Mouse (Mus musculus) retina, adult 2 months (tissue): ENCODE data around the gene Zfr.

Source experiments
- DNase-seq: peaks from one replicate; pipeline ENCODE4 v3.0.0-alpha.2; 2012; ENCODE audit warnings: low read depth, low spot score

Zfr gene

GRCm38 (mm10) chr15:12117242-12118092, at the start of gene Zfr:
TSS of gene Zfr (plus strand) at chr15:12117831.
- DNase-seq: peak; percentile 75

- no peak for DNase-seq
These were observed 49.7 kb upstream of the Zfr start for GRCm38 (mm10) chr15:12067971-12068370.

DNA sequence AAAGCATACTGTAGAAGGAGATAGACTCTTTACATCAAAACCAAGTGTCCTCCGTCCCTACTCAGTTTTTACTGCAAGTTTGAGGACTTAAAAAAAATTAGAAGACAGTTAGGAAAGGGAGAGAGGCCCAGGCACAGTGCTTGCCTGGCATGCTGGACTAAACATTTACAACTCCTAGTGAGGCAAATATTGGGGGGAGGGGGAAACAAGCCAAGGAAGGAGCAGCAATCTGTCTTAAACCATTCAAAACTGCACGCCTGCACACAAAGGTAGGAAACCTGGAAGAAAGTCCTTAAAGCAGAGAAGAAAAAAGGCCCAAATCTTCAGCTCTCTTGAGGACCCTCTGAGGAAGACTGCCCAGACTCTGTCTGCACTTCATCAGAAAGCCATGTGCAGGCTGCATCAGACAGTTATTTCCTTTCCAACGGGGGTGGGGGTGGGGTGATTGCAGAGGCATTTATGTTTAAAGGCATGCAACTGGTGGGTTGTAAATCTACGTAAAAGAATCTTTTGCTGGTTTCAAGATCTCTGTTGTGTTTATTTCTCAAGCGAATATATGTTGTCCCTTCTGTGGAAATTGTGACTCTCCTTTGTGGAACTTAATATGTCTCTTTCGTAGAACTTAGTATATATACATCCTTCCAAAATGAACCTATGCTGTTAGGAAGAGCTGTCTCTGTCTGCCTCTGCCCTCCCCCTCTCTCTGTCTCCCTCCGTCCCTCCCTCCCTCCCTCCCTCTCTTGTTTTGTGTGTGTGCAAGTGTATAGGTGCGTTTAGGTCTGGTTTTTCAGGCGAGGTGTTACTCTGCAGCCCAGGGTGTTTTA, 49.0 kb upstream of the Zfr start:
- DNase-seq: no peak

- no peak for DNase-seq
These were observed 44.8 kb upstream of the Zfr start for GRCm38 (mm10) chr15:12072709-12073336.

GRCm38 (mm10) chr15:12074426-12074825, 43.2 kb upstream of the Zfr start:
- no peak for DNase-seq

- no peak for DNase-seq
These were observed 35.3 kb upstream of the Zfr start for GRCm38 (mm10) chr15:12082344-12082743.

- DNase-seq: no peak
These were observed 33.5 kb upstream of the Zfr start for GRCm38 (mm10) chr15:12084164-12084563.

- no peak for DNase-seq
These were observed 32.8 kb upstream of the Zfr start for GRCm38 (mm10) chr15:12084859-12085258.

- no peak for DNase-seq
These were observed 30.0 kb upstream of the Zfr start for GRCm38 (mm10) chr15:12087634-12088033.

GRCm38 (mm10) chr15:12088091-12088490, 29.5 kb upstream of the Zfr start:
- DNase-seq: no peak

DNA sequence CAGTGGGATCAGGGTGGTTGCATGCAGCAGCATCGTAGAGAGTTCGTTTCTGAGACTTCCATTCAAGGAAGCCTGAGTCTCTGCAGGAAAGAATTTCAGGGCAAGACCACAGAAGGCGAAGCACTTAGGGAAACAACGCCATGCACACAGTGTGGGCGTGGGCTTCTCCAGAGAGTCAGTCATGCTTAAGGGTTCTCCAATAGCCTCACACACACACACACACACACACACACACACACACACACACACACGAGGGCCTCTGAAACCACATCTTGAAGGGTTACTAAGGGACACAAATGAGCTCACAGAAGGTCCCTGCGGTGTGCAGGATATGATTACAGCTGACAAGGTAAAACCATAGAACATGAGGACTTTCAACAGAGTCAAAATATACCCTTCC, 27.5 kb upstream of the Zfr start:
- no peak for DNase-seq

DNA sequence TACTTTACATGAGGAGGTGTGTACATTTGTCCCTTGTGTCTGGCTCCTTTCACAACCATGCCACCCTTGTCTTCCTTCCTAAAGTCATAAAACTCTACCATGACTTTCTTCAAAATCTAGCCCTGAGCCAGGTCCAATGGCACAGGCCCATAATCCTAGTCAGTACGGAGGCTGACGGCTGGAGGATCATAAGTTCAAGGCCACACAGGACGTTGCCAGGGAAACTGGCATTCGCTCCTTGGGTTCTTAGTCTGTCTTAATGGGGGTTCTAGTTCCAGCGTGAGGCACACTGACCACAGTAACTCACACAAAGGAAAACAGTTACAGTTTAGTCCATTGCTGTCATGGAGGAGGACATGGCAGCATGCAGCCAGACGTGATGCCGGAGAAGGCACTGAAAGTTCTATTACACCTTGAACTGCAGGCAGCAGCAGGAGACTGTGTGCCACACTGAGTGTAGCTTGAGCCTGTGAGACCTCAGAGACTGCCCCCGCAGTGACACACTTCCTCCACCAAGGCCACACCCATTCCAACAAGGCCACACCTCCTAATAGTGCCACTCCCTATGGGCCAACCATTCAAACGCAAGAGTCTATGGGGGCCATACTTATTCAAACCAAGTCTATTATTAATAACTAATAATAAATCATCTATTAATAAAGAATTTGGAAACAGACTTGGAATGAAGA, 26.5 kb upstream of the Zfr start:
- no peak for DNase-seq

GRCm38 (mm10) chr15:12091781-12092458, 25.7 kb upstream of the Zfr start:
- DNase-seq: no peak

GRCm38 (mm10) chr15:12093026-12093960, 24.3 kb upstream of the Zfr start:
- no peak for DNase-seq

GRCm38 (mm10) chr15:12093961-12094566, 23.6 kb upstream of the Zfr start:
- DNase-seq: no peak

- no peak for DNase-seq
These were observed 21.2 kb upstream of the Zfr start for GRCm38 (mm10) chr15:12096447-12096846.

- DNase-seq: no peak
These were observed 20.3 kb upstream of the Zfr start for GRCm38 (mm10) chr15:12097344-12097743.

DNA sequence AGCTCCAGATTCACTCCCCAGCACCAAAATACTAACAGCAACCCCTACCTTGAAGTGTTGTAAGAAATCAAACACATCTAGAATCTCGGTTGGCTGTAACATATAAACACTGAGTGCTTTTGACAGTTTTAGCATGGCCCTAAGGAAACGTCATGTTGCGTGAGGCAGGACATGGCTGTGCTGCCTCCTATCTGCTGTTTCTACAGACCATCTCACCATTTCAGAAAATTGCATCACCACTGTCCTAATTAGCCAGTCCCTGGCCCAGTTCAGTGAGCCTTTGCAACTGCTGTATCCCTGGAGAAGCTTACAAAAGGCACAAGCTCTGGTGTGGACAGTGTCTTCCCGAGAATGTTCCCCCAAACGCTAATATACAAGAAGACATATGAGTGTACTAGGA, 16.7 kb upstream of the Zfr start:
- no peak for DNase-seq

GRCm38 (mm10) chr15:12103763-12104162, 13.9 kb upstream of the Zfr start:
- no peak for DNase-seq

- no peak for DNase-seq
These were observed 12.8 kb upstream of the Zfr start for GRCm38 (mm10) chr15:12104827-12105226.
